Mouse (Mus musculus): ENCODE data around the gene Sympk. TPM values are rescaled to one million over a fixed set of nuclear protein-coding genes. Genes with fewer than 3 reads are reported as not detected.
A peak's percentile ranks its signal among the peaks of the same experiment; 100 is the strongest.
"Not testable (repeated sequence)": the region's sequence is repeated elsewhere in the genome, so short reads cannot be mapped to it uniquely, and the experiment has no call there.

Gene Sympk
- polyA plus RNA-seq, 1 experiment from 2014 or later: 26.8 TPM

DNA sequence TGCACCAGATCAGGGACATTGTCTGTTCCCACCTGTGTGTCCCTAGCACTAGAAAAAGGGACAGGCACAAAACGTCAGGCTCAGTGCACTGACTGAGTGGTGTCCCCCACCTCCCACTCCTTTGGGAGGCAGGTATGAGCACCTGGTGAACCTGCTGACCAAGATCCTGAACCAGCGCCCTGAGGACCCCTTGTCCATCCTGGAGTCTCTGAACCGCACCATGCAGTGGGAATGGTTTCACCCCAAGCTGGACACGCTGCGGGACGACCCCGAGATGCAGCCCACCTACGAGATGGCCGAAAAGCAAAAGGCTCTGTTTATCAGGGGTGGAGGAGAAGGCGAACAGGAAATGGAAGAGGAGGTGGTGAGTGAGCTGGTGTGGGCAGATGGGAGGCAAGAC lies 33.2 kb downstream of the Sympk start:
- DNase-seq (no peak), ATAC-seq (ENCODE audit: insufficient read depth) (no peak)
- H3K4me1 ChIP-seq (ENCODE audit: insufficient read depth): no peaks in the 10 kb centered on the region
- H3K27ac ChIP-seq (ENCODE audit: low read depth): no peak overlapping the region
- H3K9ac ChIP-seq: no peak overlapping the region
- H3K4me3 ChIP-seq (ENCODE audit: low read depth, low read length): no peak overlapping the region
- H3K4me2 ChIP-seq: no peak overlapping the region
- H3K36me3 ChIP-seq (ENCODE audit: insufficient read depth): peaks cover 25% of the 10 kb centered on the region; the same call in 1 of the 2 replicates
- WGBS: 71% methylated on average over 10 of the region's 10 CpGs
- no peak for TF ChIP-seq CTCF (IDR thresholded peaks at IDR 0.05; ENCODE audit: low read depth)
- H3K9me3 ChIP-seq (ENCODE audit: low read depth, low read length): no peaks in the 10 kb centered on the region
- H3K27me3 ChIP-seq (ENCODE audit: insufficient read depth, low read length): no peaks in the 10 kb centered on the region

DNA sequence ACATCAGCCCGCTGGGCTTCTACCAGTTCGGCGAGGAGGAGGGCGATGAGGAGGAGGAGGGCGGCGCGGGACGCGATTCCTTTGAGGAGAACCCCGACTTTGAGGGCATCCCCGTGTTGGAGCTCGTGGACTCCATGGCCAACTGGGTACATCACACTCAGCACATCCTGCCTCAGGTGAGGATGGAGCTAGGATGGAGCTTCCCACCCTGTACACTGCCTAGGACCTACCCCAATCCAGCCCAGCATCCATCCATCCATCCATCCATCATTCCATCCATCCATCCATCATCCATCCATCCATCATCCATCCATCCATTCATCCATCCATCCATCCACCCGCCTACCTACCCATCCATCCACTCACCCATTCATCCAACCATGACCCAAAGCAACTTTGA lies 41.7 kb downstream of the Sympk start:
- Histone ChIP-seq H3K4me2 (0 out of 2 replicates have a peak overlapping the region, but pooled peaks have one; percentile 12), H3K9me3 (ENCODE audit: low read depth, low read length) (no peaks in the 10 kb centered on the region), H3K4me3 (ENCODE audit: low read depth, low read length) (no peak overlapping the region), H3K36me3 (ENCODE audit: insufficient read depth) (no peaks in the 10 kb centered on the region), H3K27me3 (ENCODE audit: insufficient read depth, low read length) (peaks cover 33% of the 10 kb centered on the region), H3K27ac (ENCODE audit: low read depth) (no peak overlapping the region), H3K9ac (no peak overlapping the region), H3K4me1 (ENCODE audit: insufficient read depth) (no peaks in the 10 kb centered on the region)
- no peak for TF ChIP-seq CTCF (IDR thresholded peaks at IDR 0.05; ENCODE audit: low read depth)
- ATAC-seq (ENCODE audit: insufficient read depth): no peak
- no peak for DNase-seq
- WGBS: 40% methylated on average over 13 of the region's 13 CpGs

DNA sequence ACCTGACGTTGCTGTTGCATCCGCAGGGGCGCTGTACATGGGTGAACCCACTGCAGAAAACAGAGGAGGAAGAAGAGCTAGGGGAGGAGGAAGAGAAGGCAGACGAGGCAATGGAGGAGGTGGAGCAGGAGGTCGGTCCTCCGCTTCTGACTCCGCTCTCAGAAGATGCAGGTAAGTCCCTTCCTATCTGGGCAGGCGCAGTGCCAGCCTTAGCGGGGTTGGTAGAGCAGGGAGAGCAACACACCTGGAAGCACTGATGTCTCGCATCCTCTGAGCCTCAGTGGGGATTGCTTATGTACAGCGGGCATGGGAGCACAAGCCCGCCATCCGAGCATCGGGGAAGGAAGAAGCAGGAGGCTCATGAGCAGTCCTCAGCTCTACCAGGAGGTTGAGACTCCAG lies 42.9 kb downstream of the Sympk start:
- DNase-seq (no peak), ATAC-seq (ENCODE audit: insufficient read depth) (no peak)
- Histone ChIP-seq H3K4me1 (ENCODE audit: insufficient read depth) (no peaks in the 10 kb centered on the region), H3K9ac (no peak overlapping the region), H3K4me3 (ENCODE audit: low read depth, low read length) (no peak overlapping the region), H3K36me3 (ENCODE audit: insufficient read depth) (no peaks in the 10 kb centered on the region), H3K27ac (ENCODE audit: low read depth) (no peak overlapping the region), H3K9me3 (ENCODE audit: low read depth, low read length) (no peaks in the 10 kb centered on the region), H3K27me3 (ENCODE audit: insufficient read depth, low read length) (peaks cover 33% of the 10 kb centered on the region), H3K4me2 (no peak overlapping the region)
- TF ChIP-seq CTCF (IDR thresholded peaks at IDR 0.05; ENCODE audit: low read depth): no peak
- 41% methylated on average over 14 of the region's 14 CpGs for WGBS

DNA sequence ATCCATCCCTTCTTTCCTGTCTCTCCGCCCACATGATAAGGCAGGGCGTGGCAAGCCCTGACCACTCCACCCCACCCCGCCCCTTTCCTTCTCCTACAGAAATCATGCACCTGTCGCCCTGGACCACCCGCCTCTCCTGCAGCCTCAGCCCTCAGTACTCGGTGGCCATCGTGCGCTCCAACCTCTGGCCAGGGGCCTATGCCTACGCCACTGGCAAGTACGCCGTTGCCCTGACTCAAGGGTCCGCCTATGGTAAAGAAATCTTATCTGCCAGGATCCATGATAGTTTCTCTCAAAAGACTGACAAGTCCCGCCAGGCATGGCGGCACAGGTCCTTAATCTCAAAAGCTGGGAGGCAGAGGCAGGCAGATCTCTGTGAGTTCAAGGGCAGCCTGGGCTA lies 43.8 kb downstream of the Sympk start:
- H3K4me3 ChIP-seq (ENCODE audit: low read depth, low read length): no peak overlapping the region

DNA sequence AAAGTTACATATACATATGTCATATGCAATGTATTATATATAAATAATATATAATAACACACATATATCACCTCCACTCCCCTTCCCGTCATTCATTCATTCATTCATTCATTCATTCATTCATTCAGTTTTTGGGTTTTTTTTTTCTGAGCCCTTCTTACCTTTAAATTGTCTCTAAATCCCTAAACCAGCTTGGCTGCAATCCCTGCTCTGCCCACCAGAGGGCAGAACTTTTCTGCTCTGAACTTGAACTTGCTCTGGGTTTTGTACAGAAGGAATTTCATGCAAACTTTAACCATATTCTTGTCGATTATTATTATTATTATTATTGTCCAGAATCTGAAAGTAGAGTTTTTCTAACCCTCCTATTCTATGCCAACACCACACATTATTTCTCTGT lies 44.5 kb downstream of the Sympk start:
- no peak overlapping the region for H3K9ac ChIP-seq
- peak; percentile 84 for TF ChIP-seq CTCF (IDR thresholded peaks at IDR 0.05; ENCODE audit: low read depth)
- no peak overlapping the region for H3K4me3 ChIP-seq (ENCODE audit: low read depth, low read length)
- H3K27ac ChIP-seq (ENCODE audit: low read depth): no peak overlapping the region
- H3K4me1 ChIP-seq (ENCODE audit: insufficient read depth): no peaks in the 10 kb centered on the region
- H3K27me3 ChIP-seq (ENCODE audit: insufficient read depth, low read length): peaks cover 33% of the 10 kb centered on the region
- peak; percentile 94 for DNase-seq
- H3K4me2 ChIP-seq: no peak overlapping the region
- no peaks in the 10 kb centered on the region for H3K36me3 ChIP-seq (ENCODE audit: insufficient read depth)
- 5% methylated on average over 2 of the region's 2 CpGs for WGBS
- H3K9me3 ChIP-seq (ENCODE audit: low read depth, low read length): no peaks in the 10 kb centered on the region
- ATAC-seq (ENCODE audit: insufficient read depth): no peak

More for the DNA sequence above, 43.8 kb downstream of the Sympk start:
- Histone ChIP-seq H3K27me3 (ENCODE audit: insufficient read depth, low read length) (peaks cover 33% of the 10 kb centered on the region), H3K36me3 (ENCODE audit: insufficient read depth) (no peaks in the 10 kb centered on the region), H3K9me3 (ENCODE audit: low read depth, low read length) (no peaks in the 10 kb centered on the region), H3K4me1 (ENCODE audit: insufficient read depth) (no peaks in the 10 kb centered on the region), H3K9ac (no peak overlapping the region), H3K4me2 (no peak overlapping the region), H3K27ac (ENCODE audit: low read depth) (no peak overlapping the region)
- DNase-seq (no peak), ATAC-seq (ENCODE audit: insufficient read depth) (no peak)
- WGBS: 55% methylated on average over 13 of the region's 14 CpGs
- no peak for TF ChIP-seq CTCF (IDR thresholded peaks at IDR 0.05; ENCODE audit: low read depth)

DNA sequence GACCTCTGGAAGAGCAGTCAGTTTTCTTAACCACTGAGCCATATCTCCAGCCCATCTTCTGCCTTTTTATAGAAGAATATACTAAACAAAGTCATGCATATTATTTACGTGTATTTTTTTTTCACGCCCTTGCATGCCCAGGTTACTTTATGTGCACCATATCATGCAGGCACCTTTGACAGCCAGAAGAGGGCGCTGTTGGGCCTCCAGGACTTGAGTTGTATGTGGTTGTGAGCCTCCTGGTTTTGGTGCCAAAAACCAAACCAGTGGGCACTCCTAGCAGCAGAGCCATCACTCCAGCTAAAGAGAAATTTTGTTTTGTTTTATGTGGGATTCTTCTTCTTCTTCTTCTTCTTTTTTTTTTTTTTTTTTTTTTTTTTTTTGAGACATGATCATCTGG lies 45.3 kb downstream of the Sympk start:
- Histone ChIP-seq H3K9me3 (ENCODE audit: low read depth, low read length) (no peaks in the 10 kb centered on the region), H3K27ac (ENCODE audit: low read depth) (no peak overlapping the region), H3K36me3 (ENCODE audit: insufficient read depth) (no peaks in the 10 kb centered on the region), H3K4me2 (no peak overlapping the region), H3K4me3 (ENCODE audit: low read depth, low read length) (no peak overlapping the region), H3K27me3 (ENCODE audit: insufficient read depth, low read length) (peaks cover 30% of the 10 kb centered on the region), H3K9ac (no peak overlapping the region), H3K4me1 (ENCODE audit: insufficient read depth) (no peaks in the 10 kb centered on the region)
- DNase-seq (peak; percentile 40), ATAC-seq (ENCODE audit: insufficient read depth) (no peak)
- 51% methylated on average over 3 of the region's 3 CpGs for WGBS
- TF ChIP-seq CTCF (IDR thresholded peaks at IDR 0.05; ENCODE audit: low read depth): peak; percentile 54

DNA sequence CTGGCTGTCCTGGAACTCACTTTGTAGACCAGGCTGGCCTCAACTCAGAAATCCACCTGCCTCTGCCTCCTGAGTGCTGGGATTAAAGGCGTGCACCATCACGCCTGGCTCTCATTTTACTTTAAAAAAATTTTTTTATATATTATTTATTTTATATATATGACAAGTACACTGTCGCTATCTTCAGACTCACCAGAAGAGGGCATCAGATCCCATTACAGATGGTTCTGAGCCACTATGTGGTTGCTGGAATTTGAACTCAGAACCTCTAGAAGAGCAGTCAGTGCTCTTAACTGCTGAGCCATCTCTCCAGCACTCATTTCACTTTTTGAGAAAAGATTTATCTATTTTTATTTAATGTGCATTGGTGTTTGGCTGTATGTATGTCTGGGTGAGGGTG lies 46.8 kb downstream of the Sympk start:
- not testable (repeated sequence) for H3K27ac ChIP-seq (ENCODE audit: low read depth); H3K4me1 ChIP-seq (ENCODE audit: insufficient read depth); H3K9me3 ChIP-seq (ENCODE audit: low read depth, low read length); ATAC-seq (ENCODE audit: insufficient read depth); H3K4me3 ChIP-seq (ENCODE audit: low read depth, low read length); H3K36me3 ChIP-seq (ENCODE audit: insufficient read depth); DNase-seq; H3K4me2 ChIP-seq; H3K9ac ChIP-seq
- WGBS: 45% methylated on average over 3 of the region's 3 CpGs
- peaks cover 15% of the 10 kb centered on the region for H3K27me3 ChIP-seq (ENCODE audit: insufficient read depth, low read length)
- TF ChIP-seq CTCF (IDR thresholded peaks at IDR 0.05; ENCODE audit: low read depth): peak; percentile 28; the same call in 1 of the 2 replicates

DNA sequence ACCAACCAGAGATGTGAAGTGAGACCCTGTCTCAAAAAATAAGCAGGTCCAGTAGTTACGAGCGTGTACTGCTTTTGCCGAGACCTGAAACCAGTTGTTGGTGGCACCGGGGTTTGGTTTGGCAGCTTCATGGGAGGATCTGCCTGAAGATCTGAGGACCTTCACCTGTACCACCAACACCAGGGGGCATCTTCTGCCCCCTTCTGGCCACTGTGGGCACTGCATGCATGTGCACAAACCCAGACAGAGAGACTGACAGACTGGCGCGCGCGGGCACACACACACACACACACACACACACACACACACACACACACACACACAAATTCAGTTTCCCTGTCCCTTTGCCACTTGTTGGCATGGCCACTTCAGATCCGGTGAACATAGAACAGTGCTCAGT lies 49.3 kb downstream of the Sympk start:
- peak; percentile 70 for TF ChIP-seq CTCF (IDR thresholded peaks at IDR 0.05; ENCODE audit: low read depth)
- Histone ChIP-seq H3K9me3 (ENCODE audit: low read depth, low read length) (no peaks in the 10 kb centered on the region), H3K27ac (ENCODE audit: low read depth) (no peak overlapping the region), H3K4me3 (ENCODE audit: low read depth, low read length) (no peak overlapping the region), H3K9ac (no peak overlapping the region), H3K36me3 (ENCODE audit: insufficient read depth) (peaks cover 8% of the 10 kb centered on the region), H3K4me2 (no peak overlapping the region), H3K4me1 (ENCODE audit: insufficient read depth) (peaks cover 7% of the 10 kb centered on the region), H3K27me3 (ENCODE audit: insufficient read depth, low read length) (no peaks in the 10 kb centered on the region)
- DNase-seq (peak; percentile 37), ATAC-seq (ENCODE audit: insufficient read depth) (no peak)
- 76% methylated on average over 9 of the region's 9 CpGs for WGBS
